Mouse (Mus musculus): ENCODE results near the gene Afmid.
"Not testable (repeated sequence)": the region's sequence is repeated elsewhere in the genome, so short reads cannot be mapped to it uniquely, and the experiment has no call there.

- TF ChIP-seq POLR2A (IDR thresholded peaks at IDR 0.05; ENCODE audit: control insufficient read depth in 1 of 2, insufficient read depth in 1 of 2, low read depth in 1 of 2, low read length in 2 of 2, poor library complexity in 1 of 2); KAT2A (conservative IDR thresholded peaks at IDR 0.05; ENCODE audit: low read depth, low read length); HCFC1 (IDR thresholded peaks at IDR 0.05; ENCODE audit: low read depth, low read length); POLR2AphosphoS2 (IDR thresholded peaks at IDR 0.05; ENCODE audit: low read length); EP300 (IDR thresholded peaks at IDR 0.05; ENCODE audit: low read depth in 1 of 2, low read length in 2 of 2); USF1 (IDR thresholded peaks at IDR 0.05; ENCODE audit: low read depth, low read length); CTCF (IDR thresholded peaks at IDR 0.05 in 2 of 3, conservative IDR thresholded peaks at IDR 0.05 in 1 of 3; ENCODE audit: control insufficient read depth in 1 of 3, insufficient read depth in 1 of 3, low read depth in 2 of 3, low read length in 3 of 3, poor library complexity in 1 of 3, severe bottlenecking in 1 of 3): not testable (repeated sequence)
Observed at GRCm38 (mm10) chr11:117833509-117833908, 7.8 kb downstream of the Afmid start.
